Mouse (Mus musculus): ENCODE measurements around the gene Arid4b.

Gene Arid4b

DNA sequence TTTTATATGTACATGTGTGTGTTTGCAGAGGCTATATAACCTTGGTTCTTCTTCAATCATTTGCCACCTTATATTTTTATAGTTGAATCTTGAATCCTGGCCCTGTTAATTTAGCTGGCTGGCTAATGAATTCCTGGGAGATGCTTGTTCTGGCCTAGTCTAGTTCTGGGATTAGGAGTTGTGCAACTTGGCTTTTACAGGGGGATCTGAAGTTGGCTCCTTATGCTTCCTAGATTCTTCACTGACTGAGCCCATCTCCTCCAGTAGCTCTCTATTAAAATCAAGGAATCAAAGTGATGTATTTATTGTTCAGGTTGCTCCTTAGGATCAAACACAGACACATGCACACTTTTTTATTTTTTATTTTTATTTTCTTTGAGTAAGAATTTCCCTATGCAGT is 3.5 kb upstream of the Arid4b start:
- no peak for DNase-seq (ENCODE audit: inconsistent age in 2 of 2, low spot score in 1 of 2)

DNA sequence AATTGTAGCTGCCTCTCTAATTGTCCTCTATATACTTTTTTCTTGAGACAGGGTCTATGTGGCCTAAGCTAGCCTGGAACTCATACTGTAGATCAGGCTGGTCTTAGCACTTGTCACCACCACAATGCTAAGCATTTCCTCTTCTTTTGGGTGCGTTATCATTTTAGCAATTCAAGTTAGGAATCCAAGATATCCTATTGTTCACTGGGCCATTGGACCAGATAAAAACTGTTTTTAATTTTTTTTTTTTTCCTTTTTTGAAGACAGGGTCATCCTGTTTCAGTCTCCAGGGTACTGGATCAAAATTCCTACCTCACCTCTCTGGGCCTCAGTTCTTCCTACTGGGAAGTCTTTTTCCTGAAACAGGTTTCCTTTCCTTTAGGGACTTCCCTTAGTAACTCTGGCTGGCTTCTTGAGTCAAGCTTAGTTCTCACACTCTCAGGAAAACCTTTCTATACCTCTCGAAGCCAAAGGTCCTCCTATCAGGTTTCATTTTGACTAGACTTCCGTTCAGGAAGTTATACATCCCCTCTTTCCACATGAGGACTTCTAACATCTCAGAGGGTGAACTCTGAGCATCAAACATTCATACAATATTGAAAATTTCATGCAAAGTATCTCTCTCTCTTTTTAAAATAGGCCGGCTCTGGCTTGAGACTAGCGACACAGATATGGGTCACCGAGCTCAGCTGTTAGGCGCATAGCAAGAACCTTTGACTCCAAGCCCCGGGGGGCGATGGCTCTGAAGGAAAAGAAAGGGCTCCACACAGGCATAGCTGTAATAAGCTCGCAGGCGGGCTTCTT is 621 bp upstream of the Arid4b start:
- DNase-seq (ENCODE audit: inconsistent age in 2 of 2, low spot score in 1 of 2): no peak

DNA sequence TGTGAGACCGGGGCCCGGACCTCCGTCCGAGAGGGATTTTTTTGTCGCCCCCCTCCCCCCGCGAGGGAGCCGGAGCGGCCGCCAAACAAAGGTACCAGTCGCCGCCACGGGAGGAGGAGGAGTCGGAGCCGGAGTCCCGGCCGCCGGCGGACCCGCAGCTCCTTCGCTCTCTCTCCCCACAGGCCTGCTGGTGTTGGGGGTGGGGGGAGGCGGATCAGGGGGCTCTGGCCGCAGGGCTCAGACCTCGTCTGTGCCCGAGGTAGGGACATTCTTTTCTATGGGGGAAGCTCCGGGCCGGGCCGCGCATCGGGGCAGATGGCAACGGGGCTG is 875 bp downstream of the Arid4b start:
- DNase-seq (ENCODE audit: inconsistent age in 2 of 2, low spot score in 1 of 2): no peak

DNA sequence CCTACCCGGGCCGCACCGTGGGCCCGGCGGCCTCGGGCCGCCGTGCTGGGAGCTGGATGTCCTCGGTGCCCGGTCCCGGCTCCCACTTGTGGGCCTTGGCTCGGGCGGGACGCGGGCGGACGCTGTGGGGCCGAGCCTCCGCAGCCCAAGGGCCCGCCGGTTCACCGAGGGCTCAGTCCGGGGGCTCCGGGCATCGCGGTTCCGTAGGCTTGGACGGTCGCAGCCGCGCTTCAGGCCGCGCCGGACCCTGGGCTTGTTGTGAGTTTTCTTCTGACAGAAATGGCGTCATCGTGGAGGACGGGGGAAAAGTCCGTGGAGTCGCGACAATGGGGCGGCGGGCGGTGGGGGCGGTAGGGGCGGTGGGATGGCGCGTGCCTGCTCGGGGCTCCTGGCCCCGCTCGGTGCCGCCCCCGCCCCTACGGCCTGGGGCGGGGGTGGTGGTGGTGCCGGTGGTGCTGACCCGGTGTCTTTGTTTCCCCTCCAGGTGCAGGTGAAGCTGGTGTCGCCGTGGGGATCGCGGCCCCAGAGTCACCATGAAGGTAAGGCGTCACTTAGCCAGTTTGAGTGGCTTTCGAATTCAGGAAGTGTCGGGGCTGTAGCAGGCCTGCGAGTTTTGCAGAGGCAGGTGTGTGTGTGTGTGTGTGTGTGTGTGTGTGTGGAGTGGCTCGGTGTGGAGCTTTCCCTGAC is 1.5 kb downstream of the Arid4b start:
- DNase-seq (ENCODE audit: inconsistent age in 2 of 2, low spot score in 1 of 2): peak; percentile 59 to 80

DNA sequence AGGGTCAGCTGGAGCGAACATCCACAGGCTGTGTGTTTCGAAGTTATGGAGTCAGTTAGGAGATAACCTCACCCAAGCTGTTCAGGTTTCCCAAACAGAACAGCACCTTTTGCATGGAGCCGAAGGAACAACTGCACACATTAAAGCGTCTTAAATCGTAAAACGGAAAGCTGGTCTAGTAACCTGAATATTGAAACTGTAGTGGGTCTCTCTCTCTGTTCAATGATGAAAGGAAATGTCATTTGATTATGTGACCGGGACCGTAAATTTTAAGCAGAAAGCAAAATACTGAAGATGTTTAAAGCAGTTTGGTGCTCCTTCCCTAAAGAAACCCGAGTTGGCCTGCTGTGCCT is 2.0 kb downstream of the Arid4b start:
- no peak for DNase-seq (ENCODE audit: inconsistent age in 2 of 2, low spot score in 1 of 2)

DNA sequence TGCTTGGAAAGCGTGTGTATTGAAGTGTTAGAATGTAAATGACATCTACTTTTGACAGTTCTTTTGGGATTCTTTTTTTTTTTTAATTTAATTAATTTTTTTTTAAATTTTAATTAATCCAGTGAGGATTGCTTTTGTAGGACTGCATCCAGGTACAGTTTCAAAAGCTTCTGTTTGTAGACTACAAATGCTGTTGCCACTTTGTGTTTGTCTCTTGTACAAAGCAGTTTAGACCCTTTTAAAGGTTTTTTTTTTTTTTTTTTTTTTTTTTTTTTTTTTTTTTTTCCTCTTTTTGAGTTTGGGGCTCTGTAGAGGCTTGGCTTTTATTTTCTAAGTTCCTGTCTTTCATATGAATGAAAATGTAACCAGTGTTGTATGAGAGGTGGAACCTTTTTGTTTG is 2.7 kb downstream of the Arid4b start:
- DNase-seq (ENCODE audit: inconsistent age in 2 of 2, low spot score in 1 of 2): no peak

DNA sequence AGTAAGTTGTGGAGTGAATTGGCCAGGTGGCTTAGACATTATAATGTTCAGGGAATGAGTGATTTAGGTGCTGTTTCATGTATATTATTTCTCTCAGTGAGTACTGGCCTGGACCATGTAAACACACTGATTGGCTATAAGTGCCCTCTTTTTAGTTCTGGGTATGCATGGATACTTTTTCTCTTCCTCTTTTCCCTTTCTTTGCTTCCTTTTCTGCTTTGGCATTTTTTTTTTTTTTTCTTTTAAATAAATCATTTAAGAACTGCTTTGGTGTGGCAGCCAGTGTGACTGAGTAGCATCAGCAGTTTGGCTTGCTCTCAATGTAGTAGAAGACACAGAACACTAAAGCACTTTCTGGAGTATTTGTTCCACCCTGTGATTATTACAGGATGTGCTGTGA is 5.0 kb downstream of the Arid4b start:
- no peak for DNase-seq (ENCODE audit: inconsistent age in 2 of 2, low spot score in 1 of 2)

DNA sequence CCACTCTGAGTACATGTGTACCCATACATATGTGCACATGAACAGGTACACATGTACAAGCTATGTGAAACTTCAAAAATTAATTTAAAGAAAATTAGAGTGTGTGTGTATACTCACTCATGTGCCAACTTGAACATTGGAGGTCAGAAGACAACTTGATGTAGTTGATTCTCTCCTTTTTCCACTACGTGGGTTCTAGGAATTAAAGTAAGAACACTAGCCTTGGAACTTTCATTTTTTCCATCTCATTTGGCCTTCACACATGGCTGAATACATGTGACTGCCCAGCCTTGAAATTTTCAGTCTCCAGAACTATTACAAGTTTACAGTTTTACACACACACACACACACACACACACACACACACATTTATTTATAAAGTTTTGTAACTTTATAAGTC is 6.3 kb downstream of the Arid4b start:
- DNase-seq (ENCODE audit: inconsistent age in 2 of 2, low spot score in 1 of 2): peak in 1 of 2 experiments; percentile 45

DNA sequence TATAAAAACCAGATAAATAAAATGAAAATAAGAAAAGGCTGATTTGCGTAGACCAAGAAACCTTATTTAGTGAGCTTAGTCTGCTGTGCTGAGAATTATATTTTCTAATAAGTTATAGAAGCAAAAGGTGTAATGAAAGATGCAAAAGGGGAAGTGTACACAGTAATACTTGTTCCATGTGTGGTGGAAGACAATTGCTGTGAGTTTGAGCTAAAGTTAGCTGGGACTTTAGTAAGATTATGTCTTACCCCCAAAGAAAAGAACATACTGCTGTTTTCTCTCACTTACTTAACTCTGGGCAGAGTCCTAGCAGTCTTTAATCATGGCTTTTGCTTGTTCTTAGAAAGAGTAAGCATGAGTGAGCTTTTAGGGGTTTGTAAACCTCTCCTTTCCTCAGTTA is 11.3 kb downstream of the Arid4b start:
- no peak for DNase-seq (ENCODE audit: inconsistent age in 2 of 2, low spot score in 1 of 2)

DNA sequence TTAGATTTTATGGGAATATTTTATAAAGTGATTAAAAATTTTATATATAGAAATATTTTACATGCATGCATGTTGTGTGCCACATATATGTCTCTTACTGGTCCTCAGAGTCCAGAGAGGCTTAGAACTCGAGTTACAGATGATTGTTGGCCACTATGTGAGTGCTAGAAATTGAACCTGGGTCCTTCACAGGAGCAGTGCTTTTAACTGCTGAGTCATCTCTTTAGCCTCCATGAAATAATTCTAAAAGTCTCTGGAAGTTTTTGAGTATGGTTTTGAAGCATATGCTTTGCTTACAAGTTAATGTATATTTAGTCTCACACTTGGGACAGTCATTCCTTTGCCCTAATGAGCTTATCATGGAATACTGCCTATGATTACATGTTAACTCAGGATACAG is 12.3 kb downstream of the Arid4b start:
- no peak for DNase-seq (ENCODE audit: inconsistent age in 2 of 2, low spot score in 1 of 2)

DNA sequence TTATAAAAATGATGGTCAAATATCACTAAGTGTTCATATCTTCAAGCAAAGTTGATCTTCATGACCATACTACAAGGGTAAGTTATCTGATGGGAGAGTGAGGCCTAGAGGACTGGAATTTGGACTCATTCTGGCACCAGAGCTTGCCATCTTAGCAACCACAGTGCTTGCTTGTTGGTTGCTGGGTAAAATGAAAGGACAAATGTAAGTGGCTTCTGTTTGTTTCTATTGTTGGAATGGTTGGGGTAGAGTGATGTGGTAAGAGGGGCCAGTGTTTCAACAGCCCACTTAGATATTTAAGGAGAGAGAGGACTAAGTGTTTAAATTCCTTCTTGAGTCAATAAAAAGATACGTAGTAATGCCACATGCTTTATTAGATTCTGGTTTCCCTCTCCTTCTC is 25.6 kb downstream of the Arid4b start:
- DNase-seq (ENCODE audit: inconsistent age in 2 of 2, low spot score in 1 of 2): no peak

DNA sequence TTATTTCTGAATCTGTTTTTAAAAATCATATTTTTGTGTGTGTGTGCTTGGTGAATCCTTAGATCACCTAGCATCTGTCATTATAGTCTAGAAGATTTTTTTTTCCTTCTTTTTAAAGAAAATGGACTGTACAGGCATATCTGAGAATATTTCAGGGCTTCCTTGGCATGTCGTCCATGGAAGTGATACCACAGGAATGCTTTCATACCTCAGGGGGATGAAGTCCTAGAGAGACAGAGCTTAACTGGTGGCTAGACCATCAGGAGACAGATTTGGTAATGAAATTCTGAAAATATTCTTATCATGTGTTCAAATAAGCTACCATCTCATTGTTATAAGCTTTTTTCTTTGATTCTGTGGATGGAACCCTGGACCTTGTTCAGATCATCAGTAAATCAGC is 40.0 kb downstream of the Arid4b start:
- DNase-seq (ENCODE audit: inconsistent age in 2 of 2, low spot score in 1 of 2): no peak

DNA sequence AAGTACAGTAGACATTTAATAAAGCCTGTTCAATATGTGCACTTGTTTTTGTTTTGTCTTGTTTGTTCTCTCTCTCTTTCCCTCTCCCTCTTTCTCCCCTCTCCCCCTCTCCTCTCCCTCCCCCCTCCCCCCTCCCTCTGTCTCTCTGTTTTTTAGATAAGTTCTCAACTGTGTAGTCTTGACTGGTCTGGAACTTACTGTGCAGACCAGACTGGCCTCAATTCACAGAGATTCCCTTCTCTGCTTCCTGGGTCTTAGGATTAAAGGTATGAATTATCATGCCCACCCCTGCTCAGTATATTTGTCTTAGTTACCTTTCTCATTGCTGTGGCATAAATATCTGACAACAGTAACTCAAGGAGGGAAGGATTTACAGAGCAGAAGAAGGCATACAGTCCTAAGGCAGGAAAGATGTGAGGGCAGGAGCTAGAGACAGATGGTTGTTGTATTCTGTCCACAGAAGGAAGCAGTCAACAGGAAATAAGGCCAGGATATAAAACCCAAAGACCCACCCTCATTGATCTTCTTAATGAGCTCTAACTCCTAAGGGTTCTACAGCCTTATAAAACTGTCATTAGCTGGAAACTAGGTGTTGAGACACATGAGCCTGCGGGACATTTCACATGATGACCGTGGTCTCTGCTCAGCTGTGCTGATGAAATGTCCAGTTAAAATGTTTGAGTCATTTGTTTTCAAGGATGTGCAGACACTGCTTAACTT is 47.3 kb downstream of the Arid4b start:
- peak in 1 of 2 experiments; percentile 62 for DNase-seq (ENCODE audit: inconsistent age in 2 of 2, low spot score in 1 of 2)

DNA sequence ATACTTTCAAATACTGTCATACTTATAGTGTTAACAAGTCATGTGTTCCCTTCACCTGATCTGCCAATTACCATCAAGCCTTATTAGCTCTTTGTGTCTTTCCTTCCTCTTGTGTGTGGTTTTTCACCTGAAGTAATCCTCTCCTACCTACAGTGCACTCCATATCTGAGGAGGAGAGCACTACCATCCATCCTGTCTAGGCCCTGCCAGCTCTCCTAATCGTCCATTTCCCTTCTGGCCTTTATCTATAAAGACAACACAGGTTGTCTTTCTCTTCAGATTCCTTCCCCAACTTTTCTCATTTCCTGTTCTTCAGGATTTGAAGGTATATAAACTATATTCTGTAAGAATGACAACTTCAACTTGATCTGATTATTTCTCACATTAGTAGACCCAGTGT is 48.1 kb downstream of the Arid4b start:
- DNase-seq (ENCODE audit: inconsistent age in 2 of 2, low spot score in 1 of 2): no peak

DNA sequence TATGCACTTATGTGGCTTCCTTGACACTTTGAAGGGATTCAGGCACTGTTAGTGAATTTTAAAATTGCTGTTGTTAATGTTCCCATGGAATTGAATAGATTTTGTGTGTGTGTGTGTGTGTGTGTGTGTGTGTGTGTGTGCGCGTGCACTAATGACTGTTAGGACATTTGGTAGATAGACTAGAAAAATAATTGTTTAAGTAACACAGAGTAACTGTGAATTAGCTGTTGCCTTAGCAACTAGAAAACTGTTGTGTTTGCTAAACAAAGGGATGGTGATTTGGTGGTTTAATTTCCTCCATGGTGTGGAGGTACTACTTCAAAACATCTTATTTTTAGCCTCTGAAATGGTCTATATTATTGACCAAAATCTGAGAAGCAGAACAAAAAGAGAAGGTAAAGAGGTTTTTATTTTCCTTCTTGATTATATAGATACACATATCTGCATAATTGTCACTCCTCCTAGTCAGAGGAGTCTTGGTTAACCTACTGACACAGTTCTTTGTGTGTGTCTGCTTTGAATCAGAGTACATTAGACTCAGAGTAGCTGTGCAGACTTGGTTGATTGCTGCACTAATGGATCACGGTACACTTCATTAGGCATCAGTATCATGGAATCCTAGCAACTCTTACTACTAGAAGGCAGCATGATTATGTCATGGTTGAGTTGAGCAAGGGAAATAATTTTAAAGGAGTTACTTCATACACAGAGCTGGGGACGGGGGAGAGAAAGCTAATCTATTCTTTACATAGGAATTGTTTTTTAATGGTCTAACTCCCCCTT is 50.9 kb downstream of the Arid4b start:
- DNase-seq (ENCODE audit: inconsistent age in 2 of 2, low spot score in 1 of 2): no peak

DNA sequence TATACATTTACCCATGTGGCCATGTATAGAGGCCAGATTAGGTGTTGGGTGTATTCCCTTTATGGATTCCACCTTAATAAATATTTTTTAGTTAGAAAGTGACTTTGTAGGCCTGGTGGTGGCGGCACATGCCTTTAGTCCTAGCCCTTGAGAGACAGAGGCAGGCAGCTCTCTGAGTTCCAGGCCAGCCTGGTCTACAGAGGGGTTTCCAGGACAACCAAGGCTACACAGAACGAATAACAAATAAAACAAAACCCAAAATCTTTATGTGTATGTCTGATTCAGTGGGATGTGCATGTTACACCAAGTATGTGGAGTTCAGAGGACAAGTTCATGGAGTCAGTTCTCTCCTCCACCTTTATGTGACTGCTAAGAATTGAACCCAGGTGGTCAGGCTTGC is 52.8 kb downstream of the Arid4b start:
- DNase-seq (ENCODE audit: inconsistent age in 2 of 2, low spot score in 1 of 2): no peak

DNA sequence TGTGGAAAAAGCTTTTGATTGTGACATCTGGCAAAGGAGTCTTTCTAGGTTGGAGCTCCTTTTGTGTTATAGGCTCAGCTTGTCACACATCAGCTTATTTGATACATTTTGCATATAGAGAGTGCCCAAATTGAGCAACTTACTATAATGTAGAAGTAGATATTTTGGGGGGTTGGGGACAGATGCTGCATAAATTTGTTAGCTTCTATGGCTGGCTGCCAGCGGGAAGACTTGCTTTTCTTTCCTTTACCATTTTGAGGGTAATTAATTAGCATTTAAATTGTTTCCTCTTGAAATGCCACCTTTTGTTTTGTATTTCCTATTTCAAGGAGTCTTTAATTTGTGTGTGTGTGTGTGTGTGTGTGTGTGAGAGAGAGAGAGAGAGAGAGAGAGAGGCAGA is 68.6 kb downstream of the Arid4b start:
- DNase-seq (ENCODE audit: inconsistent age in 2 of 2, low spot score in 1 of 2): no peak

DNA sequence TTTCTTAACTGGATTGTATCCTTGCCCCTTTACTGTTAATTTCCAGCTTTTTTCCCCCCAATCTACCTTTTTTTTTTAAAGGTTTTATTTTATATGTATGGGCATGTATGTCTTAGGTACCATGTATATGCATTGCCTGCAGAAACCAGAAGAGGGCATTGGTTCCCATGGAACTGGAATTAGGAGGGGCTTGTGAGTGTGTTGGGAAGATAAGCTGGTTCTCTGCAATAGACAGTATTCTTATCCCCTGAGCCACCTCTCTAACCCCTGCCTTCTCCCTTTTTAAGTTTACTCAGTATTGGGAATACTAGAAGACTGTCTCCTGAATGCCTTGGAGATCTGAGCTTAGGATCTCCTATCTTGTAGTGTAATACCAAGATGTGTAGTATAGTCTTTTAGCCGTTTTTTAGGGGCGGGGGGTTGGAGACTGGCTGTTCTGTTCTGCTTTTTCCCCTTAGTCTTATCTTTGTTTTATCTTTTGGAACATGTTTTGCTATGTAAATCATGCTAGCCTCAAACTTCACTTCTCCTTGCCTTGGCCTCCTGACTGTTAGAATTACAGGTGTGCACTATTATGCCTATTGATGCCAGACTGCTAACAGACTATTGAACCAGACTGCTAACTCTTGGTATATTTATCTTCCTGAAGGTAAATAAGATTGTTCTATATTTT is 79.4 kb downstream of the Arid4b start:
- DNase-seq (ENCODE audit: inconsistent age in 2 of 2, low spot score in 1 of 2): no peak

DNA sequence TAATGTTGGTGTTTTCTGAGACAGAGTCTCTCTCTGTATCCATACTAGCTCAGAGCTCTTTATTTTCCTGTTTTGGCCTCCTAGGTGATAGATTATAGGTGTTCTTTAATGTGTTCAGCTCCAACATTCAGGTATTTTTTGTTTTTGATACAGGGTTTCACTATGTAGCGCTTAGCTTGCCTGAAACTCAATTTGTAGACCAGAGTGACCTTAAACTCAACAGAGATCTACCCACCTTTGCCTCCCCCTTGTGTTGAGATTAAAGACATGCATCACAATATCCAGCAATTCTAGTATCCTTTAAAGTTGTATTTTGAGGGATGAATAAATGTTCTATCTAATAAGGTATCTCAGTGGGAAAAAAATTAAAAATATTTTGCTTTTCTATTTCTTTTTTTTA is 115.0 kb downstream of the Arid4b start:
- peak in 1 of 2 experiments; percentile 32 for DNase-seq (ENCODE audit: inconsistent age in 2 of 2, low spot score in 1 of 2)

DNA sequence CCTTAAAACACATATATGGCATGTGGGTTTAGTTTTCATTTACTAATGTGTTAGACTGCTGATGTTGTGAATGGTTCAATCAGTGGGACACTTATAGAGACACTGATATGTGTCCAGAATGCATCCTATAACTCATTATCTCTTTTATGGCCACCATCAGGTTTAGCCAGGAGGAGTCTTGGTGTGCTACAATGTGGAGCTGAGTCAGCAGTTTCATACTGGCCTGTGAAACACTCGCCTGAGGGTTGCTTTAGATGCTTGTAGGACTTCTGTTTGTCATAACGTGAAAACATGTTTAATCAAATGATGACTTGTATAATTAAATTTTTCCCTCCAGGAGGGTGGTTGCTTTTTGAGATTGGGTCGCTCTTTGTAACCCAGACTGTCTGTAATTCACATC is 116.6 kb downstream of the Arid4b start:
- no peak for DNase-seq (ENCODE audit: inconsistent age in 2 of 2, low spot score in 1 of 2)

DNA sequence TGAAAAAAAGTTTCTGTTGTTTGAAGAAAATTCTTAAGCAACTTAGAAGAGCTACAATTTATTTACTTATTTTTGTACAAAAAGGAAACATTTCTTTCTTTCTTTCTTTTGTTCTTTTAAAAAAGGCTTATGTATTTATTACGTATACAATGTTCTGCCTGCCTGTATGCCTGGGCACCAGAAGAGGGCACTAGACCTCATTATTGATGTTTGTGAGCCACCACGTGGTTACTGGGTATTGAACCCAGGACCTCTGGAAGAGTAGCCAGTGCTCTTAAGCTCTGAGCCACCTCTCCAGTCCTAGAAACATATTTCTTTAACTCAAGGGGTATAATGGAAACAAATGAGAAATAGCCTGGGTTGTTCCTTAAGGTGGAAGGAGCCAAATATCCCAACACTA is 182.9 kb downstream of the Arid4b start:
- DNase-seq (ENCODE audit: inconsistent age in 2 of 2, low spot score in 1 of 2): no peak
